Mouse (Mus musculus) lung, embryonic 14.5 days (tissue): ENCODE results near the gene Trappc5. TPM values are rescaled to one million over a fixed set of nuclear protein-coding genes. Genes with fewer than 3 reads are reported as not detected.
A peak's percentile ranks its signal among the peaks of the same experiment; 100 is the strongest.

ENCODE experiments used
- ATAC-seq: fragments of 200-750 bp; cut with Nextera tagmentation; 2 replicates; pipeline ENCODE4 v1.8.0; 2017; ENCODE audit warnings: mild to moderate bottlenecking, moderate TSS enrichment, moderate library complexity; ENCODE audit not compliant: insufficient read depth
- DNase-seq: peaks from one replicate; pipeline ENCODE4 v3.0.0-alpha.2; 2015
- H3K27ac ChIP-seq: fragments of 300-500 bp; sonication (generic); 2 replicates; pipeline ENCODE4 v1.5.1; 2014; ENCODE audit warnings: low read depth, mild to moderate bottlenecking, moderate library complexity
- H3K27me3 ChIP-seq: fragments of 300-500 bp; sonication (generic); 2 replicates; pipeline ENCODE4 v1.6.1; 2014; ENCODE audit warnings: low read length, control low read depth; ENCODE audit not compliant: insufficient read depth
- H3K36me3 ChIP-seq: fragments of 300-500 bp; sonication (generic); 2 replicates; pipeline ENCODE4 v1.6.1; 2014; ENCODE audit warnings: control low read depth; ENCODE audit not compliant: insufficient read depth
- H3K4me1 ChIP-seq: fragments of 300-500 bp; sonication (generic); 2 replicates; pipeline ENCODE4 v1.6.1; 2014; ENCODE audit warnings: antibody characterized with exemption, control low read depth; ENCODE audit not compliant: insufficient read depth
- H3K4me2 ChIP-seq: fragments of 300-500 bp; sonication (generic); 2 replicates; pipeline ENCODE4 v1.6.1; 2014; ENCODE audit warnings: mild to moderate bottlenecking
- H3K4me3 ChIP-seq: fragments of 300-500 bp; sonication (generic); 2 replicates; pipeline ENCODE4 v1.5.1; 2014; ENCODE audit warnings: low read depth, low read length
- H3K9ac ChIP-seq: fragments of 300-500 bp; sonication (generic); 2 replicates; pipeline ENCODE4 v1.6.1; 2014
- H3K9me3 ChIP-seq: fragments of 300-500 bp; sonication (generic); 2 replicates; pipeline ENCODE4 v1.6.1; 2016; ENCODE audit warnings: low read depth, low read length, control low read depth
- CTCF ChIP-seq: IDR thresholded peaks from 2 replicates; pipeline ENCODE4 v1.5.1; 2016; ENCODE audit warnings: antibody characterized with exemption, low read depth
- WGBS: fragments of 180-500 bp; shearing (Covaris S2); extraction: QIAGEN DNeasy Blood & Tissue Kit; methylation state at CpG from one replicate; pipeline ENCODE4 v1.1.7; 2014; 5-methylcytosine and 5-hydroxymethylcytosine counted together
- polyA plus RNA-seq: library from polyadenylated mRNA; unstranded; fragments of >200 nt; fragmentation: Nextera tagmentation; extraction: Ambion mirVana; gene quantifications from 2 replicates; pipeline ENCODE4 v1.2.1, GENCODE M21; 2014

Gene Trappc5
- polyA plus RNA-seq, 1 experiment from 2014 or later: 29.7 TPM

- no peak overlapping the region for H3K4me3 ChIP-seq
- H3K36me3 ChIP-seq: no peaks in the 10 kb centered on the region
- ATAC-seq (no peak), DNase-seq (no peak)
- no peaks in the 10 kb centered on the region for H3K9me3 ChIP-seq
- H3K9ac ChIP-seq: no peak overlapping the region
- no peaks in the 10 kb centered on the region for H3K4me1 ChIP-seq
- H3K27ac ChIP-seq: no peak overlapping the region
- WGBS: 77% methylated on average over 6 of the region's 6 CpGs
- H3K27me3 ChIP-seq: no peaks in the 10 kb centered on the region
- no peak for TF ChIP-seq CTCF
- H3K4me2 ChIP-seq: no peak overlapping the region
Measured at GRCm38 (mm10) chr8:3646824-3647531, 29.1 kb upstream of the Trappc5 start.

DNA sequence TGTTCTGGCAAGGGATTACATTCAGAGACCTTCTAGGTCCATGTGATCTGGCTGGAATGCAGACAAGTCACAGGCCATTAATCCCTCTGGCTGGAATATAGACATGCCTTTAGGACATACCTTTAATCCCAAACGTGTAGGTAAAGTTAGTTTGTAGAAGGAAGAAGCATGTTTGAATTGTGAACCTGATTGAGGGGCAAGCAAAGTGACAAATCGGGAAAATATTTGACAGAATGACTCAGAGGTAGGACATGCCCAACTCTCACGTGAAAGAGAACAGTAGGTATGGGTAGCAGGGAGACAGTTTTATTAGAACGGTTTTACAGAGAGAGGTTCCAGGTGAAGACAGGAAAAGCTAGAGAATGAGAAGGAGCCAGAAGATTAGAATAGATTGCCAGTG, 28.5 kb upstream of the Trappc5 start:
- Histone ChIP-seq H3K4me1 (no peaks in the 10 kb centered on the region), H3K9ac (no peak overlapping the region), H3K27me3 (no peaks in the 10 kb centered on the region), H3K27ac (no peak overlapping the region), H3K9me3 (no peaks in the 10 kb centered on the region), H3K4me2 (no peak overlapping the region), H3K36me3 (no peaks in the 10 kb centered on the region), H3K4me3 (no peak overlapping the region)
- TF ChIP-seq CTCF: no peak
- DNase-seq (no peak), ATAC-seq (no peak)
- 74% methylated on average over 4 of the region's 4 CpGs for WGBS

DNA sequence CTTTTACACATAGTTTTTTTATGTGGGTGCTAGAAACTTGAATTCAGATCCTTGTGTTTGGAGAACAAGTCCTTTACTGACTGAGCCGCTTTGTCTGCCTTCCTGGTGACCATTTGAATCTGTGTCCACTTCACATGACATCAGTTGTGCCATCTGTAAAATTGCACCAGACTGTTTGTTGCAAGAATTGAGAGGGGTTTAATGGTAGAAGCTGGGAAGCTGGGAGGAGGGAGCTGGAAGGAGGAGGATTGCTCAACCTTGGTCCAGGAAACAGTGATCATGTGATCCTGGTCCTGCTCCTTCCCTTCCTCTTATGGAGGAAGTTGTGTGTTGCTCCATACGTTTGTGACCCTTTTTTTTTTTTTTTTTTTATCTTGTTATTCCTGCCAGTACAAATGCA, 27.8 kb upstream of the Trappc5 start:
- H3K27me3 ChIP-seq: no peaks in the 10 kb centered on the region
- no peak for TF ChIP-seq CTCF
- H3K36me3 ChIP-seq: no peaks in the 10 kb centered on the region
- ATAC-seq (no peak), DNase-seq (peak; percentile 5)
- WGBS: 68% methylated on average over 2 of the region's 2 CpGs
- H3K4me1 ChIP-seq: no peaks in the 10 kb centered on the region
- H3K9ac ChIP-seq: no peak overlapping the region
- no peak overlapping the region for H3K4me3 ChIP-seq
- no peak overlapping the region for H3K4me2 ChIP-seq
- no peaks in the 10 kb centered on the region for H3K9me3 ChIP-seq
- no peak overlapping the region for H3K27ac ChIP-seq

- Histone ChIP-seq H3K9ac (no peak overlapping the region), H3K27ac (no peak overlapping the region), H3K36me3 (no peaks in the 10 kb centered on the region), H3K4me1 (no peaks in the 10 kb centered on the region), H3K4me3 (no peak overlapping the region), H3K27me3 (no peaks in the 10 kb centered on the region), H3K4me2 (no peak overlapping the region), H3K9me3 (no peaks in the 10 kb centered on the region)
- TF ChIP-seq CTCF: no peak
- DNase-seq (peak; percentile 44), ATAC-seq (no peak)
- 41% methylated on average over 1 of the region's 1 CpGs for WGBS
Measured at GRCm38 (mm10) chr8:3648990-3649389, 27.1 kb upstream of the Trappc5 start.

GRCm38 (mm10) chr8:3652845-3653244, 23.3 kb upstream of the Trappc5 start:
- TF ChIP-seq CTCF: no peak
- H3K4me2 ChIP-seq: no peak overlapping the region
- no peak overlapping the region for H3K27ac ChIP-seq
- no peaks in the 10 kb centered on the region for H3K27me3 ChIP-seq
- H3K36me3 ChIP-seq: no peaks in the 10 kb centered on the region
- H3K4me3 ChIP-seq: no peak overlapping the region
- no peaks in the 10 kb centered on the region for H3K4me1 ChIP-seq
- DNase-seq: no peak
- no peaks in the 10 kb centered on the region for H3K9me3 ChIP-seq
- no peak overlapping the region for H3K9ac ChIP-seq
- WGBS: 60% methylated on average over 3 of the region's 3 CpGs
- no peak for ATAC-seq

GRCm38 (mm10) chr8:3654726-3655508, 21.2 kb upstream of the Trappc5 start:
- Histone ChIP-seq H3K27me3 (no peaks in the 10 kb centered on the region), H3K9ac (no peak overlapping the region), H3K36me3 (no peaks in the 10 kb centered on the region), H3K4me1 (no peaks in the 10 kb centered on the region), H3K4me3 (no peak overlapping the region), H3K4me2 (no peak overlapping the region), H3K9me3 (no peaks in the 10 kb centered on the region), H3K27ac (no peak overlapping the region)
- 58% methylated on average over 11 of the region's 11 CpGs for WGBS
- no peak for ATAC-seq
- DNase-seq: no peak
- TF ChIP-seq CTCF: no peak

- Histone ChIP-seq H3K9me3 (no peaks in the 10 kb centered on the region), H3K4me2 (no peak within 1 kb of the TSS), H3K4me1 (no peaks in the 10 kb centered on the region), H3K27me3 (no peaks in the 10 kb centered on the region), H3K4me3 (no peak within 1 kb of the TSS), H3K9ac (no peak within 1 kb of the TSS), H3K27ac (no peak within 1 kb of the TSS), H3K36me3 (no peaks in the 10 kb centered on the region)
- no peak for TF ChIP-seq CTCF
- no peak for ATAC-seq
- DNase-seq: no peak
- 54% methylated on average over 3 of the region's 3 CpGs for WGBS
Measured at GRCm38 (mm10) chr8:3655526-3655925, 20.6 kb upstream of the Trappc5 start, which contains the start of gene Retn. Retn (plus strand) TSS chr8:3655770.
